Mouse (Mus musculus) cerebellum, postnatal 14 days (tissue): Measurements from ENCODE around the gene Zfp511.
A peak's percentile ranks its signal among the peaks of the same experiment; 100 is the strongest.

Experiments
- DNase-seq, 2 experiments: peaks; one replicate each; pipeline ENCODE4 v3.0.0; 2021; ENCODE audit warnings: mixed read lengths in 2 of 2

The Zfp511 gene

DNA sequence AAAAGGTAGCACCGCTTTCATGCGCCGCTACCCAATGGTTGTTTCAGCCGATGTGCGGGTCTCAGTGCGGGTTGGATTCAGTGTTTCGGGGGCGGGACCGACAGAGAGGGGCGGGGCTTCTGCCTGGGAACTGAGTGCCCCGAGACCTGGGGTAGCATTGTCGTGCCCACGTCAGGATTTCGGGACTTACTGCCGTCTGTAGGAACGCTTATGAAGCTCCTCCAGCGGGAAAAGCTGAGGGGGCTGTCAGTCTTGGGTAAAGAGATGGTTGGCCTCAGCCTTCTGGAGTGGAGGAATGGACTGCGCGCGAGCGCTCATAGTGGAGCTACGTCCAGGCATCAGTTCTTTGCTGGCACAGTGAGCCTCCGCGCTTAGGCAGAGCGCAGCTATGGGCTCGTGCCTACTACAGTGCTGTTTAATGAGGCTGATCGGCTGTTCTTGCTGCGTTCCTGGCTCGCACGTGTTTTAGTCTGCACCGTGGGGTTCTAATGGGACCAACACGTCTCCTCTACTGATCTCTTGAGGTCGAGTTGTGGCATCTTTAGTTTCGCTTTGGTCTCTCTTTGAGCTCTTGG is 13.0 kb downstream of the Zfp511 start:
- DNase-seq = peak; percentile 36 to 38

DNA sequence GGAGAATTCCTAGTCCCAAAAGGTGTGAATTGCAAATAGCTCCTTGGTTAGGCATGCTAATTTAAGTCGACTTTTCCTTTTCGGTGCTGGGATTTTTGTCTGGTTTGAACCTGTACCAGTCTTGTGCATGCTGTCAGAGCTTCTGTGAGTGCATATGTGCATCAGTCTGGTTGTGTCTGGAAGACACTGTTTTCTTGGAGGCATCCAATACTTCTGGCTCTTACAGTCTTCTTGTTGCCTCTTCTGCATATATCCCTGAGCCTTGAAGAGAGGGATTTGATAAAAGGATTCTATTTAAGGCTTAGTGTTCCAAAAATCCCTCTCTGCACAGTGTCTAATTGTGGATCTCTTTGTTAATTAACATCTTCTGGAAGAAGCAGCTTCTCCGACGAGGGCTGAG is 17.9 kb downstream of the Zfp511 start:
- DNase-seq = no peak

- peak in 1 of 2 experiments; percentile 47 for DNase-seq
Measured at GRCm38 (mm10) chr7:140057413-140058407, 21.5 kb downstream of the Zfp511 start.

- DNase-seq = no peak
Measured at GRCm38 (mm10) chr7:140058528-140058927, 22.3 kb downstream of the Zfp511 start.

DNA sequence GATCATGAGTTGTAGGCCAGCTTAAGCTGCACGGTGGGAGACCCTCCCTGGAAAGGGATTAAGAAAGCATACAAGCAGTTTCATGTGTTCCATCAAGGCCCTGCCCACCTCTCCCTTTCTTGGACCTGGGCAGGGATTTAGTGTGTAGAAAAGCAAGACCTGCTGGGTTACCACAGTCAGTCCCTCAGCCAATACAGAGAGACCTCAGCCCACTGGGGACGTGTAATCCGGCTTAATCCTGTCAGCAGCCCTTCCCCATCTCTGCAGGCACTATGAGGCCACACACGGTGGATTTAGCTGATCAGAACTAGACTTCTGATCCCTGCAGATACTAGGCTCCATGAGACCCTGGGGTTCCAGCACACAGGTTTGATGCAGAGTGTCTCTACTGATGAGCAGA is 23.4 kb downstream of the Zfp511 start:
- DNase-seq = no peak

- DNase-seq = peak in 1 of 2 experiments; percentile 51
Measured at GRCm38 (mm10) chr7:140060936-140061831, 25.0 kb downstream of the Zfp511 start.

DNA sequence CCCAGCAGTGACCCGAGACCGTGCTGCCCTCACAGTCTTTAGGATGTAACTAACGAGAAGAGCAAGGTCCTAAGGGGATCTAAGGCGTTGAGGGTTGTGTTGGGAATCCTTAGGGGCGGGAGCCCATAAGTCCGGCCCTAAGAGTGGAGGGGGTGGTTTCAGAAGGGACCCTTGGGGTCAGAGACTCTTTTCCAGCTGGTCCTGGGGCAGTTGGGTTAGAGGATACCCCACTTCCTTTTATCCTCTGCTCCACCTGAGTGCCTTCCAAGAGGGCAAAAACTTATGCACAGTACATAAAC is 25.6 kb downstream of the Zfp511 start:
- no peak for DNase-seq

DNA sequence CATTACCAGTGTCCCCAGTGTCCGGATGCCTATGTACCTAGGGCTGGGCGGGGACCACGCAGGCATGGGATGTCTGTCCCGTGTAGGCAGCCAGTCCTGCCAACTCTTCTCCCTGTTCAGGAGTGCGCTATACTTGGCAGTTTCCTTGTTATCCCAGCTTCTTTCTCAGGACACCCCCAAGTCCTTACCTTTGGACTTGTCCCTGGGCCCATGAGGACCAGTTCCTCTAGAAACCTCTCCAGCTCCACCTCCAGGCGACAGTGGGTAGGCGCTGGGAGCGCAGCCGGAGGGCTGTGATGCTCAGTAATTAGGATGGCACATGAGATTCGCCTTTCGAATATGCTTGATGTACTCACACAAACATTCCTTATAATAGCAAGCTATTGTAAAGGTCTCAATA is 26.1 kb downstream of the Zfp511 start:
- DNase-seq = peak in 1 of 2 experiments; percentile 61

- peak; percentile 79 to 90 for DNase-seq
Measured at GRCm38 (mm10) chr7:140063092-140063491, 26.9 kb downstream of the Zfp511 start.

GRCm38 (mm10) chr7:140067397-140067796 is 31.2 kb downstream of the Zfp511 start:
- no peak for DNase-seq

GRCm38 (mm10) chr7:140070042-140070711 is 34.0 kb downstream of the Zfp511 start:
- no peak for DNase-seq

- no peak for DNase-seq
Measured at GRCm38 (mm10) chr7:140077698-140078097, 41.5 kb downstream of the Zfp511 start.

GRCm38 (mm10) chr7:140078711-140079110 is 42.5 kb downstream of the Zfp511 start:
- peak; percentile 87 to 88 for DNase-seq

DNA sequence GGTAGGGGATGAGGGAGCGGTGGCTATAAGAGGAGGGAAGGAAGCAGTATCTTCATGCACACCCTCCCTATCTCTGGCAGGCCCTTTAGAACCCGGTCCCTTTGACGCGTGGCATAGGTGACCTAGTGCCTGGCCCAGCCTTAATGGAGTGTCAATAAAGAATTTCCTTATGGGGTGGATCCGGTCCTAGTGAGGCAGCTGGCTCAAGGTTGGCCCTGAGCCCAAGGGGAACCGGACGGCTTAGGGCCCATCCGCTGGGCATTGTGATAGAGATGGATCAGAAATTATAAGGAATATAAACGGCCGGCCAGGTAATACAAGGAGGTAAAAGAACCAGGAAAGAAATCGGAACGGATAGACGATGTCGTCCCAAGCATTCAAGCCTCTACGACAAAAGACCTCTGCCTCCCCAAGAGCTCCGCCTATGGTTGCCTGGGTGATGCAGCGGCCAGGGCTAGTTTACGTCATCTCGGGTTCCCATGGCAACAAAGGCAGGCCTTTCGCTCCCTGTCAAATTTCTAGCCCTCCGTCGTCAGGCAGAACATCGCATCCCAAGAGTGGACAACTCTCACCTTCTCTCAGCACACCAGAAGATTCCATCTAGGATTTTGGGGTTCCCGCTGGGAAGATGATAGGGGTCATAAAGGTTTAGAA is 44.4 kb downstream of the Zfp511 start:
- DNase-seq = peak; percentile 92 to 95

DNA sequence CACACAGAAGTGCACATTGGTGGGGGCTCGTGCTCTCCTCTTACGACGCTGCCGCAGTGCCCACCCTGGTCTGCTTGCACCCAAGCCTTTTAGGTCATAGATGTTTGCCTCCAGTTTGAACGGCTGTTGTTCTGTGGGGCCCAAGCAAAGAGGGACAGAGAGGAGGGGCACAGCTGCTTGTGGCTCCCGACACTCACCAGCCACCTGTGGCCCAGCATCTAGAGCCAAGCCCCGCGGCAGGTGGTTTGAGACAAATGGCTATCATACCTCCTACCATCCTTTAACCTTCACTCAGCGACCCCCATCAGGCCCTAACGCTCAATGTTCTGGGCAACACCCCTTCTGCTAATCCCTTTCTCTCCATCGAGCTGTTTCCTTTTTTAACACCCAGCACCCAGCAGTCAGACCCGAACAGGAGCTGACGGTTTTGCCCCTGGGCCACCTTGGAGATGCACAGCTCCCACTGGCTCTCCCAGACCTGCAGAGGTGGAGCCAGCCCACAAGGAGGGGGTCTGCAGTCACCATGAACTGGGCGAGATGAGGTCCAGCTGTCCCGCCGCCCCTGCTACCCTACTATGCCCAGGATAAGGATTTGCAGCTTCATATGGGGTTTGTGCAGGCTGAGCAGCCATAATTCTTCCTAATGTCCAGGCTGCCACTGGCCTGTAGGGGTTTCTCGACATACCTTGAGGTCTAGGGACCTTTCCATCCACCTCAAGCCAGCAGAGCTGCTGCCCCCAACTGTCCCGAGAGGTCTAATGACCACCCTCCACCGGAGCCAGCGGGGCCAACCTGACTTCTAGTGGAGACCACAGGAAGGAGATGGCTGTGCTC is 45.4 kb downstream of the Zfp511 start:
- DNase-seq = peak; percentile 60 to 63

DNA sequence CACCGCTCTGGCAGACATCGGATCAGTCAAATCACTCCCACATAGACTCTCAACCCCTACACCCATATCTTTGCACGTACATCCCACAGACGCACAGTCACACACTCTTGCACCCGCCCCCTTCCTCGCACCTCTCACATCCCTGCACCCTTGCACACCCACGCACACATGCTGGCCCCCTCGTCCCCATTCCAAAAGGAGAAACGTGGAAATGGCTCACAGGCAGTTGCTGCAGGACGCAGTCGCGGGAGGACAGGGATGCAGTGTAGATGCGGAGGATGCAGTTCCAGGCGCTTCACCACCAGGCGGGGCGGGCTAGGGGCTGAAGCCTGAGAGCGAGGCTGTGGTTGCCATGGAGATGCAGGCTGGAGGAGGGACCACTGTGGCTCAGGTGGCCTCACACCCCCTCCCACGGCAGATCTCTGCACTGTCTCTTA is 46.1 kb downstream of the Zfp511 start, which contains the start of gene Caly:
Gene Caly, minus strand, starts transcription at position 307 of the 437 bp plus-strand sequence.
- DNase-seq = peak; percentile 86 to 94
